In the genomic region with DNA sequence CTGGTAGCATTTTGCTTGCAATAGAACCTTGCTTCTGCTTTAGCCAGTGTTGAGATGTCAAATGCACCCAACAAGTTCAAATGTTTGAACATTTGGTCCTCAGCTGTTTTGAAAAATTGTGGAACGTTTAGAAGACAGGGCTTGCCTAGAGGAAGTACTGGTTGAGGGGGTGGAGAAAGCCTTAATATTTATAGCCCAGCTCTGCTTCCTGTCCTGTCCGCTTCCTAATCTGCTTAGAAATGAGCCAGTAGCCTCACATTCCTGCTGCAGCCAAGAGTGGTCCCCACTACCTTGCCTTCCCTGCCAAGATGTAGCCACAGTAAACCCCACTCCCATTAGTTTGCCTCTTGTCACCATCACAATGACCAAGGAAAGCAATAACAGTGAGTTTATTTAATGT, we compare ENCODE assay signal across 12 mouse cellular contexts. TPM values are rescaled to one million over a fixed set of nuclear protein-coding genes. Genes with fewer than 3 reads are reported as not detected.
DNase-seq lines count a peak whose midpoint lies in the region; ATAC-seq and TF ChIP-seq lines count a peak whose summit lies in the region.
"Had no signal": no experiment of that assay in that cellular context is flagged by ENCODE, and none has a peak within 500 bp of the region (broad histone marks: within the 10 kb centered on the region; RNA-seq: fewer than 3 reads in every experiment).

No protein-coding gene starts in this region.

- H3K4me3 ChIP-seq in bone marrow macrophage, adult 2 months (ENCODE audit: insufficient read depth, low read length) = peak overlapping the region; percentile 41
- no peak overlapping the region for H3K4me3 ChIP-seq in heart, embryonic 12.5 days
- H3K4me3 ChIP-seq in liver, embryonic 13.5 days (replicated peaks) = no peak overlapping the region
- H3K4me3 ChIP-seq: forebrain, embryonic 15.5 days; hindbrain, embryonic 12.5 days had no signal

- H3K36me3 ChIP-seq in heart, embryonic 12.5 days = peaks cover 18% of the 10 kb centered on the region
- peaks cover 9% of the 10 kb centered on the region for H3K36me3 ChIP-seq in liver, embryonic 13.5 days

- intact Hi-C loops in gastrocnemius, postnatal 36 days (cut with DNase I) = no loop called here

- H3K9ac ChIP-seq in heart, embryonic 12.5 days = no peak overlapping the region
- H3K9ac ChIP-seq in liver, embryonic 13.5 days = no peak overlapping the region
- H3K9ac ChIP-seq: forebrain, embryonic 15.5 days; hindbrain, embryonic 12.5 days had no signal

- H3K27ac ChIP-seq in bone marrow macrophage, adult 2 months (ENCODE audit: insufficient read depth, low read depth, low read length) = peak overlapping the region; percentile 94
- 0 out of 2 replicates have a peak overlapping the region, but pooled peaks have one; percentile 51 for H3K27ac ChIP-seq in heart, embryonic 12.5 days (ENCODE audit: poor library complexity, severe bottlenecking)
- peak overlapping the region; percentile 50; the same call in 1 of the 2 replicates for H3K27ac ChIP-seq in liver, embryonic 13.5 days
- H3K27ac ChIP-seq: forebrain, embryonic 15.5 days; hindbrain, embryonic 12.5 days had no signal

- H3K4me1 ChIP-seq in bone marrow macrophage, adult 2 months (ENCODE audit: control insufficient read depth, insufficient read depth, low read length) = peaks cover 23% of the 10 kb centered on the region
- H3K4me1 ChIP-seq in heart, embryonic 12.5 days (replicated peaks) = peaks cover 8% of the 10 kb centered on the region
- H3K4me1 ChIP-seq in liver, embryonic 13.5 days (replicated peaks) = peaks cover 18% of the 10 kb centered on the region
- H3K4me1 ChIP-seq: hindbrain, embryonic 12.5 days had no signal

- H3K4me2 ChIP-seq in heart, embryonic 12.5 days = no peak overlapping the region
- no peak overlapping the region for H3K4me2 ChIP-seq in liver, embryonic 13.5 days
- H3K4me2 ChIP-seq: forebrain, embryonic 15.5 days; hindbrain, embryonic 12.5 days had no signal

- no peak for ATAC-seq in heart, embryonic 12.5 days (ENCODE audit: insufficient number of reproducible peaks, low FRiP score)
- ATAC-seq in liver, embryonic 13.5 days (ENCODE audit: low read depth) = no peak
- no peak for ATAC-seq in erythroblast, adult 5-6 weeks (replicated peaks; ENCODE audit: low FRiP score, poor library complexity, severe bottlenecking)
- ATAC-seq: CD4-positive, CD25-positive, alpha-beta regulatory T cell, adult 4 months; forebrain, embryonic 15.5 days had no signal

- H3K27me3 ChIP-seq in heart, embryonic 12.5 days (replicated peaks) = no peaks in the 10 kb centered on the region
- no peaks in the 10 kb centered on the region for H3K27me3 ChIP-seq in liver, embryonic 13.5 days
- H3K27me3 ChIP-seq: forebrain, embryonic 15.5 days; hindbrain, embryonic 12.5 days had no signal

- WGBS in heart, embryonic 12.5 days = 39% methylated on average over 2 of the region's 2 CpGs
- WGBS in liver, embryonic 13.5 days (ENCODE audit: insufficient replicate concordance) = 37% methylated on average over 2 of the region's 2 CpGs

- 0 out of 2 replicates have a peak, but pooled peaks cover 1% of the 10 kb centered on the region for H3K9me3 ChIP-seq in heart, embryonic 12.5 days (replicated peaks)
- H3K9me3 ChIP-seq in liver, embryonic 13.5 days (replicated peaks) = no peaks in the 10 kb centered on the region
- H3K9me3 ChIP-seq: forebrain, embryonic 15.5 days had no signal

- DNase-seq in kidney, adult 9 months = peak; percentile 45
- no peak for DNase-seq in kidney, adult 18-20 months
- DNase-seq in liver, embryonic 13.5 days = no peak
- no peak for DNase-seq in gastrocnemius, postnatal 36 days
- no peak for DNase-seq in right cerebral cortex, postnatal 25 days
- DNase-seq: retina, postnatal 1 day had no signal

- TF ChIP-seq POLR2A in bone marrow macrophage, adult 2 months (IDR thresholded peaks at IDR 0.05; ENCODE audit: borderline replicate concordance, low read depth, low read length) = no peak

- TF ChIP-seq CTCF in bone marrow macrophage, adult 2 months (IDR thresholded peaks at IDR 0.05; ENCODE audit: low read depth, low read length) = no peak

RNA-seq across cellular contexts. Expression of a gene that starts 6.2 kb away (rescaled TPM):
- polyA plus RNA-seq in bone marrow macrophage, adult 2 months (2012; ENCODE audit: insufficient read depth, insufficient read length, missing spikeins) = 17.8 and 18.5 TPM in 2 replicates
- polyA plus RNA-seq in heart, embryonic 12.5 days (2016; fragmentation: Nextera tagmentation; extraction: Ambion mirVana) = 38.8 and 39.0 TPM in 2 replicates
- polyA plus RNA-seq in liver, embryonic 13.5 days (2015; fragmentation: Nextera tagmentation; extraction: Ambion mirVana) = 28.5 and 33.0 TPM in 2 replicates
- total RNA-seq in erythroblast, adult 5-6 weeks (2015; ENCODE audit: low replicate concordance) = 9.0 and 16.1 TPM in 2 replicates
- total RNA-seq in erythroblast, adult 5-6 weeks (2017; ENCODE audit: low replicate concordance) = 10.9 and 11.4 TPM in 2 replicates
- total RNA-seq in gastrocnemius, postnatal 36 days (2021) = 1 to 10 TPM; 5.8 to 6.4 TPM

RNA-seq across cellular contexts. Expression of a gene that starts 24.8 kb away (rescaled TPM):
- polyA plus RNA-seq in bone marrow macrophage, adult 2 months (2012; ENCODE audit: insufficient read depth, insufficient read length, missing spikeins) = 112 and 116 TPM in 2 replicates
- 37.5 and 39.1 TPM in 2 replicates for polyA plus RNA-seq in heart, embryonic 12.5 days (2016; fragmentation: Nextera tagmentation; extraction: Ambion mirVana)
- 18.0 and 25.6 TPM in 2 replicates for polyA plus RNA-seq in liver, embryonic 13.5 days (2015; fragmentation: Nextera tagmentation; extraction: Ambion mirVana)
- total RNA-seq in erythroblast, adult 5-6 weeks (2015; ENCODE audit: low replicate concordance) = 12.7 and 18.2 TPM in 2 replicates
- 19.2 and 26.2 TPM in 2 replicates for total RNA-seq in erythroblast, adult 5-6 weeks (2017; ENCODE audit: low replicate concordance)
- total RNA-seq in gastrocnemius, postnatal 36 days (2021) = 10 to 100 TPM; 13.9 to 15.6 TPM
